ENCODE assay signal across 15 mouse cellular contexts in genomic region chr3:66325486-66325951, GRCm38 (mm10). TPM values are rescaled to one million over a fixed set of nuclear protein-coding genes. Genes with fewer than 3 reads are reported as not detected.
DNase-seq lines count a peak whose midpoint lies in the region; ATAC-seq lines count a peak whose summit lies in the region.
"Had no signal": no experiment of that assay in that cellular context is flagged by ENCODE, and none has a peak within 500 bp of the region (broad histone marks: within the 10 kb centered on the region; RNA-seq: fewer than 3 reads in every experiment).

No protein-coding gene starts in this region.

- peaks cover 33% of the 10 kb centered on the region for H3K4me1 ChIP-seq in hindbrain, embryonic 10.5 days (replicated peaks)
- H3K4me1 ChIP-seq in midbrain, embryonic 15.5 days: peaks cover 20% of the 10 kb centered on the region
- no peaks in the 10 kb centered on the region for H3K4me1 ChIP-seq in liver, embryonic 12.5 days

- H3K9me3 ChIP-seq in hindbrain, embryonic 10.5 days: no peaks in the 10 kb centered on the region
- H3K9me3 ChIP-seq in midbrain, embryonic 15.5 days: no peaks in the 10 kb centered on the region
- H3K9me3 ChIP-seq in liver, embryonic 12.5 days (replicated peaks): no peaks in the 10 kb centered on the region
- H3K9me3 ChIP-seq: G1E had no signal

- 29% methylated on average over 5 of the region's 5 CpGs for WGBS in hindbrain, embryonic 10.5 days
- WGBS in midbrain, embryonic 15.5 days: 14% methylated on average over 5 of the region's 5 CpGs
- WGBS in liver, embryonic 12.5 days (ENCODE audit: insufficient replicate concordance): 72% methylated on average over 5 of the region's 5 CpGs

- peak overlapping the region; percentile 20; the same call in 1 of the 2 replicates for H3K4me3 ChIP-seq in hindbrain, embryonic 10.5 days
- H3K4me3 ChIP-seq in midbrain, embryonic 15.5 days: no peak overlapping the region
- H3K4me3 ChIP-seq in liver, embryonic 12.5 days: no peak overlapping the region

- H3K9ac ChIP-seq in midbrain, embryonic 15.5 days: no peak overlapping the region
- H3K9ac ChIP-seq in liver, embryonic 12.5 days: no peak overlapping the region

- peak; percentile 40 to 46 for DNase-seq in cerebellum, postnatal 14 days
- DNase-seq in cerebellum, adult 11 months: no peak
- DNase-seq in embryo, embryonic 10.5 days (ENCODE audit: low spot score): peak; percentile 64
- peak; percentile 69 for DNase-seq in hindbrain, embryonic 10.5 days (ENCODE audit: low spot score)
- DNase-seq in testis, postnatal 14 days (ENCODE audit: low spot score): no peak
- DNase-seq in adrenal gland, adult 8-10 months: no peak
- DNase-seq: cerebellum, adult 8-10 months; heart, adult 11 months; heart, postnatal 4 days; kidney, postnatal 36 days; thymus, postnatal 4 days had no signal

- peak overlapping the region; percentile 89 for H3K27ac ChIP-seq in hindbrain, embryonic 10.5 days
- H3K27ac ChIP-seq in midbrain, embryonic 15.5 days: peak overlapping the region; percentile 76
- no peak overlapping the region for H3K27ac ChIP-seq in liver, embryonic 12.5 days

- H3K27me3 ChIP-seq in hindbrain, embryonic 10.5 days (ENCODE audit: insufficient read depth, poor library complexity, severe bottlenecking): no peaks in the 10 kb centered on the region
- H3K27me3 ChIP-seq in midbrain, embryonic 15.5 days (replicated peaks): no peaks in the 10 kb centered on the region
- H3K27me3 ChIP-seq in liver, embryonic 12.5 days (replicated peaks): no peaks in the 10 kb centered on the region

- no peak overlapping the region for H3K4me2 ChIP-seq in midbrain, embryonic 15.5 days
- H3K4me2 ChIP-seq in liver, embryonic 12.5 days: no peak overlapping the region
- H3K4me2 ChIP-seq: liver, embryonic 11.5 days had no signal

- H3K36me3 ChIP-seq in hindbrain, embryonic 10.5 days: no peaks in the 10 kb centered on the region
- no peaks in the 10 kb centered on the region for H3K36me3 ChIP-seq in midbrain, embryonic 15.5 days (replicated peaks)
- H3K36me3 ChIP-seq in liver, embryonic 12.5 days: no peaks in the 10 kb centered on the region
- H3K36me3 ChIP-seq: G1E had no signal

- ATAC-seq in midbrain, embryonic 15.5 days (replicated peaks): peak; percentile 94
- no peak for ATAC-seq in liver, embryonic 12.5 days

RNA-seq across cellular contexts. Expression of gene Veph1, which starts 28.9 kb away (rescaled TPM):
- 9.3 and 11.4 TPM in 2 replicates for polyA plus RNA-seq in hindbrain, embryonic 10.5 days (2016; fragmentation: Nextera tagmentation; extraction: Ambion mirVana)
- 6.4 and 6.8 TPM in 2 replicates for polyA plus RNA-seq in midbrain, embryonic 15.5 days (2015; fragmentation: Nextera tagmentation; extraction: Ambion mirVana)
- total RNA-seq in adrenal gland, adult 8-10 months (2022): not detected
- 0.05 TPM in 1 of 2 replicates, not detected in the other for polyA plus RNA-seq in liver, embryonic 12.5 days (2016; fragmentation: Nextera tagmentation; extraction: Ambion mirVana)
- polyA plus RNA-seq: G1E had no signal

Comparison
In these comparisons a context has a peak if more than half of its experiments do, and no peak if none do; other contexts are left out.
1. DNase-seq: peak in cerebellum, postnatal 14 days (2 of 2), embryo, embryonic 10.5 days (single experiment) and hindbrain, embryonic 10.5 days (single experiment); none in cerebellum, adult 11 months (single experiment), testis, postnatal 14 days (single experiment) and adrenal gland, adult 8-10 months (single experiment).